Mouse (Mus musculus): ENCODE measurements around the gene Dapk2.

Dapk2 gene

DNA sequence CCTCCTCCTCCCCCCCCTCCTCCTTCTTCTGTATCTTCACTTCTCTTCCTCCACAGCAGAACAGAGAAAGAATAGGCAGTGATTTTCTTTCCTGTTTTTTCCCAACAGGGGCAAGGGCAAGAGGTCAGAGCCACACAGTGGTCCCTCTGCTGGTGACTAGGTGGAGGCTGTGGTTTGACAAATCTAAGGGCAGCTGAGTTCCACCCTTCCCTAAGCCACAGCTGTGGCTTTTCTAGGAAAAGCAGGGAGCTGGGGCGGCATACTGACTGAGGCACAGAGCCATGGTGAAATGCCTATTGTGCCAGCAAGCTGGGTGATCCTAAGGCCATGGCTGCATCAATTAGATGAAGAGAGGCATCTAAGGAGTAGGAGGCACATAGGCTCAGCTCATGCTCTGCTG, 79.7 kb downstream of the Dapk2 start:
- DNase-seq: no peak

DNA sequence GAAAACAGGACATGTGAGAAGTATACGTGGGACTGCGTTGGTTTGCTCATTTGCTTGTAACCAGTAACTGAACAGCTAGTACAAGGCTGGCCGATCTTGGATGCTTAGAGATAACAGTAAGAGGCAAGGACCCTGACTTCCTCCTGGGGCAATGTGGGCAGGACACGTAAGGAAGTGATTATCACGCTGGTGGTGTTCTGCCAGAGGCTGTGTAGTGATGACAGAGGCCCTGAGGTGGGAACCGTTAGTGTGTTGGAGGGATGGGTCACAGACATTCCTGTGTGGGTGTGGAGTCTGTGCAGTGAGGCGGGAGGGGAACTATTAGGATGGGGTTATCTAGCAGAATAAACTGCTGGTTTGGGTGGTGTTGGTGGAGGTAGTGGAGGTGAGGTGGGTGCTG, 81.2 kb downstream of the Dapk2 start:
- no peak for DNase-seq

DNA sequence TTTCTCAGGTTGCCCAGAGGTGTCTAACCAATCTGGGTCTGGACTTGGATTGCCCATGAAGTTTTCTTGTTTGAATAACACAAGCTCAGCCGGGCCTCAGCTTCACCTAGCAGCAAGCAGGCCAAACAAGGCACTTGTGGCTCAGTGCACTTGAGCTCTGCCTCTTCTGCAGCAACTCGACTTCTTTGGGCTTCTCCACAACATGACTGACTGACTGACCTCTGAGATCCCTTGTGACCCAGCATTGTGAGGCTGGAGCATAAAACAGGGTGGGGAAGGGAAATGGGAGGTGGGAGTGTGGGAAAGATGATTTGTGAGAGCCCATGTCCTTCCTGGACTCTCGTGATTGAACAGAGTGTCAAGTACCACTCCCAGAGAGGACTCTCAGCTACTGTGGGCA, 81.7 kb downstream of the Dapk2 start:
- no peak for DNase-seq

DNA sequence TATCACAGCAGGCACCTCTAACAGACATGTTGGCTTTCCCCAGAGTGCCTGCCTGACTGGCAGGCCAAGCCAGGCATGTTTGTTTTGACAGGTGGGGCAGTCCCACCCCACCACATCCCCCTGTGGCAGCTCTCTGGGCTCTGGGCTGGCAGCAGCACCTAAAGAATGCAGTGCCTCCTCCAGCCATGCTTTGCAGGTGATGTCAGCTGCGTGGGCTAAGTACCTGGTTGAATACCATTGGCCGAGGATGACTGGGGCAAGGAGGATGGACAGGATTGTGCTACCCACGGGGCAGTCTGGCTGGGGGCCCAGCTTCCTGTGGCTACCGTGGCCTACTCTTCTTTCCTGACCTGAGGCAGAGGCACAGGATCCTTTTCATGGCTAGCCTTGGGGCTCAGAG, 82.5 kb downstream of the Dapk2 start:
- DNase-seq: peak; percentile 56 to 62

DNA sequence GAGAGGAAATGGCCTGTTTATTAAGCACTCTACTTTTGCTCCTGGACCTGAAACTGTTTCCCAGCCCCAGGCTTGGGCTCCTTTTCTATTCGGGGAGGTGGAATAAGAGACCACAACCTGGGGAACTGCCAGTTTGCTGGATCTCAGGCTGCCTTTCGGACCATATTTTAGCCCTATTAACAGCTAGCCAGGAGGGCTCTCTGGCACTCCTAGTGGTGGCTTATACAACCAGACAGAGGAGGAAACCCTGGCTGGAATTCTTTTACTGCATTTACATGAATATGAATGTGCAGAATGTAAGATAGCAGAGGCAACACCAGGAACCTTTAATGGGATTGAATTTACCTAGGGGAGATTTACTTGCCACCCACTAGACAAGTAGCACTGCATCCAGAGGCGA, 83.0 kb downstream of the Dapk2 start:
- DNase-seq: peak; percentile 17 to 49

DNA sequence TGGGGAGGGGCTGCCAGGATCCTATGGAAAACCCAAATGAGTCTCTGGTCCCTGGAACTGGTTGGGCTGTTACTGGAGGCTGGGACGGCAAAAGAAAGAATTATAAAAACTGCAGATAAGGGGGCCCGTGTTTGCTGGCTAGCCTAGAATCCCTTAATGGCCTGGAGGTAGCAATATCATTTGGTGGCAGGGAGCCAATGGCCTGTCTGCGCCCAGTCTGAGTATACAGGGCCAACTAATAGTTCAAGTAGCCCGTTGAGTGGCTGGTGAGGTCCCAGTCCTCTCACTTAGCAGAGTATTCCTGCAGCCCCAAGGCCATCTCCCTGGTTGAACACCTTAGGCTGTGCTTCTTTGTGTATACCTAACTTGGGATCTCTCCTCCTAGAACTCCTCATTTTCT, 83.7 kb downstream of the Dapk2 start:
- no peak for DNase-seq

DNA sequence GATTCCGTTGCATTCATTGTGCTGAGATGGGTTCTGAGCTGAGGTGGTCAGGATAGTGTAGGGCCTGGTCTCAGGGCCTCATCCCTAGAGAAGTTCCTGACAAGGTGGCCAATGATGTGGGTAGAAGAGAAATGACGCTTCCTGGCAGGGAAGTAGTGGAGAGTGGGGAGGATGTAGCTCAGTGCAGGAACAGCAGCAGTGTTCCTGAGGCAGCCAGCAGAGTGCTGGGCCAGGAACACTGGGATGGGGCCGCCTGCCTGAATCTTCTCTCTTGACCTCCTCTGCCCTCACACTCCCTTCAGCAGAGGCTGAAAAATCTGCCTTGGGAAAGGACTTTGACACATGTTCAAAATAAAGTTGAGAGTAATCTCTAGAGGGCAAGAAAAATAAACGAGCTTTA, 85.2 kb downstream of the Dapk2 start:
- no peak for DNase-seq

DNA sequence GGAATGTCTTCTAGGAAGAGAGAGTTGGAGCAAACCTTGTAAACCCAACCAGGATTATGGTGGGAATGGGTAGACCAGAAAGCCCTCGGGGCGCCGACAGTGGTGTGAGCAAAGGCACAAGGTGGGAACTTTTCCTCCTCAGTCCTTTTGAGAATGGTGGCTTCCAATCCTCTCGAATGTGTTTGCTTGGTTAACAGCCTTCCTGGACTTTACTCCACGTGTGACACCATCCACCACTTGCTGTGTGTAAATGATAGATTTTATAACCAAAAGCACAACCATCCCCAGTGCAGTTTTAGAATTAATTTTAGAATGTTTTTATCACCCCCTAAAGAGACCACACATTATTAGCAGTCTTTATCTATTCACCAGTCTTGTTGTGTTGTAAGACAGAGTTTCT, 86.1 kb downstream of the Dapk2 start:
- DNase-seq: no peak

DNA sequence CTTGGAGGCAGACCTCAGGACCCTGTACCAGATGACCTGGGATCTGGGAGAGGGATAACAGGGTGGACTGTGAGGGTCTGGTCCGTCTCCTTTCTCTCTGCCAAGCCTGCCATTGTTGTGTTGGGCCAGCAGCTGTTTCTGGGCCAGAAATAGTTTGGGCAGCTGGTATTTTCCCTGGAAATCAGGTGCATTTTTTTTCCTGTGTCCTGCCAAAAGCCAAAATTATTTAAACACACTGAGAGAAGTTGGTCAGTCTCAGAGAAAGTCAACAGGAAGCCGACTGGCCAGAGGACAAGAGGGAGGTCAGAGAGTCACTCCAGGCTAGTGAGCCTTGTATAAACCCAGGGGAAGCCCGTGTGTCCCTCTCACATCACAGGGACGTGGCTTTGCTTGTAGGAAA, 87.7 kb downstream of the Dapk2 start:
- DNase-seq: no peak

DNA sequence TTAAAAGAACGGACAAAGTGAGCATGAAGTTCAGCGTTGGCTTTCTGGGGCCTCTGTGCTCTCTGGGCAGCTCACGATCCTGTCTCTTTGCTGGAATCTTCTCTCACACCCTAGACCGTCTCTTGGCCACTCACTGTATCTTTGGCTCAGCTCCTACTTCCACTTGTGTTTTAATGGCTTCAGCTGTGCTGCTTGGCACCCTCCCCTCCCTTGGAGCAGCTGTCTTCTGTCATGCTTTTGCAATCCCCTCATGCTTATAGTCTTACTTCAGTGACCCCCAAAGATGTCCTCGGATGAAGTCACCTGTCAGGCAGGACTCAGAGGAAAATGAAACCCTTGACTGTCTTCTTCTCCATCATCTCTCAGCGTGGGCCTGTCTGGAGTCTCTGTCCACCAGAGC, 91.3 kb downstream of the Dapk2 start:
- DNase-seq: no peak

DNA sequence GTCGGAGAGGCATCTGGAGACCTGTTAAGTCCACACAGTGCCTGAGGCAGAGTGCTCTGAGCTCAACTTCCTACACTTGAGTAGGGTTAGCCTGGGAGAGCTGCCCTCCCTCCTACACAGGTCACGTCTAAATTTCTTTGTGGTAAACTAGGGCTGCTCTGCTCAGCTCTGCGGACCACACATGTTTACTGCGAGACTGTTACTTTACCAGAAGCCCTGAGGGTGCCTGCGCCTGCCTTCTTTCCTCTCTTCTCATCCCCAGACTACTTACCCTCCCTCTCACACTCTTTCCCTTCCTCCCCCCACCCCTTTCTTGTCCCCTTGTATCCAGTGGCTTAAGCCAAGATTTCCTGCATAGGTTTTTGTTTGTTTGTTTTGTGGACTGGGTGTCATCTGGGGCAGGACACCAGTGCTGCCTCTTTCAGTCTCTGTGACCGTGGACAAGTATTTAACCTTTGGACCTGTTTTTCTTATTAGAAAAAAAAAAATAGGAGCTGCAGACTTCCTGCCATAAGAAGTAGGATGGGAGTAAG, 93.2 kb downstream of the Dapk2 start:
- no peak for DNase-seq

DNA sequence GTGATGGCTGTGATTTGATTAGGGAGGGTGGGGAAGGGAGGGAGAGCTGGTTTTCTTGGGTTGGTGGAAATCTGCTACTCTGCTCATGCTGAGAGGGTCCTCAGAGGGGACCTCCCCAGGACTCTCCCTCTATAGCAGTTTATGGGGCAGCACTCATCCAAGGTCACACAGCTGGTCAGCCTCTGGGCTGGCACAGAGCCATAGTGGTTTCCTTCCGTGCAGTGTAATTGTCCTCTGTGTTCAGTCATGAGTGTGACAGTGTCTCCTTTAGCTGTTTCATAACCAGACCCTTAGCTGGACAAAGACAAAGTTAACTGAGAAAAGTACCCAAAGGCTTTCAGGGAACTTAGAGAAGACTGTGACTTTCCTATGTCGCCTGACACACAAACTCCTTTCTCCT, 103.7 kb downstream of the Dapk2 start:
- DNase-seq: no peak

DNA sequence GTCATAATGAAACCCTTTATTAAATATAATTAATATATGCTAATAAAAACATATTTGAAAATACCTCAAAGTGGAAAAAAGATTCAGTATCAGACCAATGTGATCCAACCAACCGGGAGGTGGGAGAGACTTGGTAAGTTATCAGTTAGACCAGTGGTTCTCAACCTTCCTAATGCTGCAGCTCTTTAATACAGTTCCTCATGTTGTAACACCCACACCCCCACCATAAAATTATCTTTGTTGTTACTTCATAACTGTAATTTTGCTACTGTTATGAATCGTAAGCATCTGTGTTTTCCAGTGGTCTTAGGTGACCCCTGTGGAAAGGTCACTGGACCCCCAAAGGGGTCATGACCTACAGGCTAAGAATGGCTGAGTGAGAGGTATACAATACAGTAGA, 105.7 kb downstream of the Dapk2 start:
- no peak for DNase-seq

DNA sequence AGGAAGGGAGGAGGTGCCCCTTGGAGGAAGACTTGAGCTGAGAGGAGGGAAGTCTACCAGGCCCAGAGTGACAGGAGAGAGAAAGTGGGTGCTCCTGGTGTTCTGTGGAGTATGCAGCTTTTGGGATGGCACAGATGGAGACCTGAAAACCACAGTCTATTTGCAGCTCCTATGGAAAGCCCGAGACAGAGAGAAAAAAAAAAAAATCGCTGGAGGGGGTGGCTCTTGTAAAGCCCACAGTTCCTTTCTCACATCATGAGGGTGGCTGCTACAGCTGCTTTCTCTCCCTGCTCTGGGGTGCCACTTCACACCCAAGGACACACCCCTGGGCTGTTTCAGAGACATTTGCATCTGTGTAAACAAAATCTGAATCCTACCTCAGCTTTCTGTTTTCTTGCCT, 107.6 kb downstream of the Dapk2 start:
- DNase-seq: no peak

DNA sequence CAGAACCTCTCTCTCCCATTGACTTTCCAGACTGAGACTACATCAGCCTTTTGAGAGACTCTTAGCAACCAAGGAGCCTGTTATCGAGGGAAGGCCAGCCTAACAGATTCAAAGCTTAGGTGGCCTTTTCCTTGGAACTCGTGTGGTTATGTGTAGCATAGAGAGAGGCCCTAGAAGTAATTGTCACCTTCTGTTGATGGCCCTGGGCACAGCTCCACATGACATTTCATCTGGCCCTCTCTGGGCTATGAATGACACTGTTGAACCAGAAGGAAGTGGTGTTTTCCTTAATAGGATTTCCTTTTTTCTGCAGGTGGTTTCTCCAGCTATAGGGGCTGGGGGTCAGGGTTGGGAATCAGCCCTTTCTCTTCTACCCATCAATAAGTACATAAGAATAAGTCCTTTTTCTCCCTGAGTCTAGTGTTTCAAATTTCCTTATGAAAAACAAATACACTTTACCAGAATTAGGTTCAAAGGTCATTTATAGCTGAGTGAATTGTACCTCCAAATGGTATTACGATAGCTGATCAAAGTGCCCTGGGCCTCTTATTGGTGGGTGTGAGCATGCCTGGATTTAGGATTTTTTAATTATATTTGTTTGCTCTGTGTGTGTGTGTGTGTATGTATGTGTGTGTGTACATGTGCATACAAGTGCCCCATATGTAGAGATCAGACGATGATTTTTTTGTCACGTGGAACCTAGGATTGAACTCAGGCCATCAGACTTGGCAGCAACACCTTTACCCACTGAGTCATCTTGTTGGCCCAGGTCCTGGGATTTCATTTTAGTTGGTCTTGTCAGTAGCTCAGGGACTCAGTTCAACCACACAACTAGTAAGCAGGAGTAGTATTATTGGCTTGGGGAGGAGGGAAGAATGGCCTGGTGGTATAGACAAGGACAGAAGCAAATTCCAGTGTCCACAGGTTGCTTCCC, 108.5 kb downstream of the Dapk2 start:
- DNase-seq: peak; percentile 29 to 54

DNA sequence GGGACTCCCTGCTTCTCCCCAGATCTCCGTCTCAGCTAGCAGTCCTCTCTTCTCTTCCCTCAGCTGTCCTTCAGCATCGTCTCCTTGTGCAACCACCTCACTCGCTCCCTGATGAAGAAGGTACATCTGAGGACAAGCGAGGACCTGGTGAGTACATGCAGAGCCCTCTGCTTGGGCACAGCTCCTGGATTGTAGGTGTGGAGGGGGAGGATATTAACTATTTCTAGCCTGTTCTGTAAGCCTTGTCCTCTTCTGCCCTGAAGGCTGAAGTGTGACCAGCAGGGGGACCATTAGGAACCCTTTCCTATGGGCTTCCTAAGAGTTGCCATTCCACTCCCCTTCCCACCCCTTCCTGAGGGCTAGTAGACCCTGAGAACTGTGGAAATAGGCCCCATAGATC, 110.8 kb downstream of the Dapk2 start:
- DNase-seq: no peak

DNA sequence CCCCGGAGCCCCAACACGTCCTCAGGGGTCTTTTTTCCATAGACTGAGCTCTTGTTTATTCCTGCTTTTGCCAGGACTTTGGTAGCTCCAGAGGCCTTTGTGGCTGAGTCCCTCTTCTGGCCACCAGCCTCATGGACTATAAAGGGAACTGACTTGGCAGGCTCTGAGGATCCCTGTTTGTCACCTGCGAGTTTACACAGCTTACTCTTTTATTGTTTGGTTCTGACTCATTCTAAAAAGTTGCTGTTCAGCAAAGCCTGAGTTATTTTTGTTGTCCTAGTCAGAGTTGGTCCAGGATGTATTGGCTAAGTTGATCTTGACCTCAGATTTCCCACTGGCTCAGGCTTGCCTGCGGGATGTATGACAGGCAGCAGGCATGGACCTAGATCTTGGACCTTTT, 112.0 kb downstream of the Dapk2 start:
- DNase-seq: peak in 1 of 2 experiments; percentile 32

DNA sequence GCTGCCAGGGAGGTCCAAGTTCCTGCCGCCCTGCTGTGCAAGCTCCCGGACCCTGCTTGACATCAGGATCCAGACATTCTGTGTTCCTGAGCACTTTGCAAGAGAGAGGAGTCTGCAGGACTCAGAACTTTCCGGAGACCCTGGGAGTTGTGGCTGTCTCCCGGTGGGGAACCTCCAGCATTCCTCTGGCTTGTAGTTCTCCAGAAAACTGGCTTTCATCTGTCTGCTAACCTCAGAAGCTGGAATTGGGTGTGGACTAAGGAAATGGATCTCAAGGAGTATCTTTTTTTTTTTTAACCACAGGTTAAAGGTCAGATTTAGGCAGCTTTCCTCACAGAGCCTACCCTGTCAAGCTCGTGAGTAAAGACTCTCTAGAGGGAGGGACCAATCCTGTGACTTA, 113.7 kb downstream of the Dapk2 start:
- DNase-seq: no peak

DNA sequence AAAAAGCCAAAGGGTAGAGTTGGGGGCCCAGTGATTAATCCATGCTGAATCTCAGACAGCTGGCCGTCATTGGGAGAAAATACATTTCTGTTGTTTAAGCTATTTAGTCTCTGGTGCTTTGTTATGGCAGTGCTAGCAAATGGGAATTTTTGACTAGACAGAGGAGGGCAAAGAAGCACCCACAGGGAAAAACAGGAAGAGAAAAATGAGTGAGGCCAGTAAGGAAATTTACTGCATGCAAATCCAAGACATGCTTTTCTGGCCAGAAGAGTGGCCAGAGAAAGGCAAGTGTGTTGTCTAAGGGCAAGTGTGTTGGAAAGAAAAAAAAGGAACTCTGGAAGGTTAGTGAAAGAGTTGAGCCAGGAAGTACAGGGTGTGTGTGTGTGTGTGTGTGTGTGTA, 115.6 kb downstream of the Dapk2 start:
- no peak for DNase-seq

DNA sequence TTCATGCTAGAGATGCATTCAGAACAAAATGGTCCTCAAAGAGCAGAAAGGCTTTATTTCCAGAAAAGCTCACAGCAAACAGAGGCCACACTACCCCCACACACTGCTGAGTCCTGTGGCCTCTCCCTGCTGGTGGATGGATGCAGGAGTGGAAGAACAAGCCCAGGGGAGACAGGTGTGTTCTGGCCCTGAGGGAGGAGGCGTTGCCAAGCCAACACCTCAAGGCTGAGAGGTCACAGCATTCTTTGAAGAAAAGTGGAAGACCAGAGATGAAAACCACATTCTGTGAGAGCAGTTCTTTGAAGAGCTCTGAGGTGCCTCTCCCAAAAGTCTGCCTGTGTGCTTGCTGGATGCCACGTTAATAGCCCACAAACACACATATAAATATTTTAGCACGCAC, 116.6 kb downstream of the Dapk2 start:
- DNase-seq: no peak

DNA sequence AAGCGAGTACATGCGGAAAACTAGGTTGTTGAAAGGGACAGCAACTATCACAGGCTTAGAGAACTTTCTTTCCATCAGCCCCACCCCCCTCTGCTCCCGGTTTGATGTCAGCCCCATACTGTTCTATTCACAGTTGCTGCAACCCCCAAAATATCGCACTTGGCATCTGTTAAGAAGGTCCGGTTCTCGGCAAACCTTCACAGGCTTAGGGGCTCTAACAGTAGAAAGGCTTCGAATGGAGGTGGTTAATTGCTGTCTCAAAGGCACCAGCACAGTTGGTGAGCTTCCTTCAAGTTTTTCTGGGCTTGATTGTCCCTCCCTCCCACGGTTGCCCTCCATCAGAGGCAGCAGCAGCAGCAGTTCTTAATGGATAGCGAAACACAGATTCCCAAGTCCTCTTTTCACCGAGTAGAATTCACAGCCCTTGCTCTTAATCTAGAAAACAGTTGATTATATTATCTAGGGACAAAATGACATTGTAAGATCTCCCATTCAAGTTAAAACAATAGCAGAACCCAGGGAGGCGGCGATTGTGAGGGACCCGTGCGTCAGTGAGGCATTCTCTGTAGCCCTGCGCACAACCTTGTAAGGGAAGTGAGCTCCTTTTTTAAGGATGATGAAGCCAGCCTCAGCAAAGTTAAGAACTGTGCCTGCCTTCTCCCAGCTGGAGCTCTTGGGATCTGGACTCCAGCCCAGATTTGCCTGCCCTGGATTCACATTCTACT, 117.4 kb downstream of the Dapk2 start:
- peak; percentile 60 to 61 for DNase-seq

DNA sequence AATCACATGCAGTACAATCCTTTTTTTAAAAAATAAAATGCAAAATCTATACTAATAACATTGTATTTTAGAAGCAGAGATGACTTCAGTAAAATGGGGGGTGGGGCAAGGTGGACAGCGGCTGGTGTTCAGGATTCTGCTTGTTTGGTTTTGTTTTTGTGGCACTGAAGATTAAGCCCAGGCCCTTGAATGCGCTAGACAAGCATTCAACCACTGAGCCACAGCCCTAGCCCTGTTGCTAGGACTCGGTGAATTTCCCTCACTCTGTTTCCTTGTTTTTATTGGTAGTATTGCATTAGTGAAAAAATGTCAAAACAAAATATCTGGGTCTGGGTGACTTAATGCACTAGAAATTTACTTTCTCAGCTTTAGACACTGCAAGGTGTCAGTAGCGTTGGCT, 118.0 kb downstream of the Dapk2 start:
- no peak for DNase-seq

DNA sequence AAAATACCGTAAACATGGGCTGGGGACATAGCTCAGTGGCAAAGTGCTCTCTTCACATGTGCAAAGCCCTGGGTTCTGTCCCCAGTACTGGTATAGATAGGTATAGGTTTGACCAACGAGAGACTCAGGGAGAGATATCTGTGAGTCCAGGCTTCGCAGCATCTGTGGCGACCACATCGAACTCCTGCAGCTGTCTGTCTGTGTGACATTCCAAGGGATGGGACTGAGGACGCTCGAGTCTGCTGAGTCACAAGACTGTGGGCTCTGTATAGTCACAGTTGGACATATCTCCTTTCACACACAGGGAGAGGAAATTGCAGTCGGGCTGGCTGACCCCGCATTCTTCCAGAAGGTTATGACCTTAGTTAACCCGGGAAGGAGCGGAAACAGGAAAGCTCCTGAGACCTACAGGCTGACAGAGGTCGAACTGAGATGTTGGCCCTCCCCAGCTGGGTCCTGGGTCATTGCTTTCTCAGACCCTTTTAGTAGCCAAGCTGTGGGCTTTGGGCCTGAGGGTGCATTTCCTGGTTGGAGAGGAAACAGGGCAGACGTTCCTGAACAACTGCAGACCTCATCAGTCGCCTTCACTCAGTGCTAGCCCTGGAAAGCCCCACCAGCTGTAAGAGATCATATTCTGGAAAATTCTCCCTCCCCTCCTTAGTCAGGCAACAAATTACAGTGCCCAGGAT, 118.8 kb downstream of the Dapk2 start:
- no peak for DNase-seq
